Mouse (Mus musculus) forelimb bud, embryonic 11.5 days (tissue): ENCODE measurements around the gene Kcnrg.
"Not testable (repeated sequence)": the region's sequence is repeated elsewhere in the genome, so short reads cannot be mapped to it uniquely, and the experiment has no call there.

ENCODE experiments used
- DNase-seq: peaks from one replicate; pipeline ENCODE4 v3.0.0-alpha.2; 2012; ENCODE audit warnings: low read depth, low spot score

The Kcnrg gene

GRCm38 (mm10) chr14:61607157-61607556 lies at the start of gene Kcnrg:
Kcnrg (plus strand) TSS chr14:61607457.
- DNase-seq, result no peak

- no peak for DNase-seq
These were observed 48.4 kb upstream of the Kcnrg start for GRCm38 (mm10) chr14:61558901-61559300.

GRCm38 (mm10) chr14:61559856-61560255 lies 47.4 kb upstream of the Kcnrg start:
- DNase-seq, result no peak

- not testable (repeated sequence) for DNase-seq
These were observed 41.0 kb upstream of the Kcnrg start for GRCm38 (mm10) chr14:61566211-61566610.

GRCm38 (mm10) chr14:61569344-61569743 lies 37.9 kb upstream of the Kcnrg start:
- no peak for DNase-seq

GRCm38 (mm10) chr14:61571366-61571765 lies 35.9 kb upstream of the Kcnrg start:
- DNase-seq, result peak; percentile 82

GRCm38 (mm10) chr14:61572131-61572530 lies 35.1 kb upstream of the Kcnrg start:
- DNase-seq, result no peak

GRCm38 (mm10) chr14:61575066-61575465 lies 32.2 kb upstream of the Kcnrg start:
- no peak for DNase-seq

GRCm38 (mm10) chr14:61575941-61576340 lies 31.3 kb upstream of the Kcnrg start:
- DNase-seq, result no peak

- DNase-seq, result no peak
These were observed 17.8 kb upstream of the Kcnrg start for GRCm38 (mm10) chr14:61589288-61590065.

GRCm38 (mm10) chr14:61596719-61597426 lies 10.4 kb upstream of the Kcnrg start:
- DNase-seq, result no peak

- no peak for DNase-seq
These were observed 9.3 kb upstream of the Kcnrg start, which contains the start of gene Trim13 for GRCm38 (mm10) chr14:61597968-61598367. Trim13 (plus strand) TSS chr14:61598247.

- DNase-seq, result peak; percentile 85
These were observed 8.0 kb upstream of the Kcnrg start for GRCm38 (mm10) chr14:61599057-61599806.

GRCm38 (mm10) chr14:61601348-61601747 lies 5.9 kb upstream of the Kcnrg start:
- no peak for DNase-seq

GRCm38 (mm10) chr14:61603069-61603755 lies 4.0 kb upstream of the Kcnrg start:
- no peak for DNase-seq

- DNase-seq, result no peak
These were observed 3.2 kb upstream of the Kcnrg start for GRCm38 (mm10) chr14:61604081-61604480.

- not testable (repeated sequence) for DNase-seq
These were observed 1.2 kb upstream of the Kcnrg start for GRCm38 (mm10) chr14:61606088-61606487.

GRCm38 (mm10) chr14:61611766-61612165 lies 4.5 kb downstream of the Kcnrg start:
- no peak for DNase-seq

GRCm38 (mm10) chr14:61613319-61613718 lies 6.1 kb downstream of the Kcnrg start:
- DNase-seq, result no peak

GRCm38 (mm10) chr14:61620371-61620770 lies 13.1 kb downstream of the Kcnrg start:
- no peak for DNase-seq

- DNase-seq, result no peak
These were observed 28.7 kb downstream of the Kcnrg start for GRCm38 (mm10) chr14:61635969-61636368.

GRCm38 (mm10) chr14:61642668-61643067 lies 35.4 kb downstream of the Kcnrg start:
- no peak for DNase-seq
